Mouse (Mus musculus): Measurements from ENCODE around the gene Il10ra. TPM values are rescaled to one million over a fixed set of nuclear protein-coding genes. Genes with fewer than 3 reads are reported as not detected.

Gene Il10ra
- total RNA-seq, 4 experiments from 2014 or later: 1.1 to 2.7 (median 1.3) TPM

GRCm38 (mm10) chr9:45259065-45259464, 9.9 kb downstream of the Il10ra start:
- DNase-seq (ENCODE audit: low spot score): no peak

GRCm38 (mm10) chr9:45255967-45256366, 13.0 kb downstream of the Il10ra start:
- DNase-seq (ENCODE audit: low spot score): no peak

GRCm38 (mm10) chr9:45255431-45255830, 13.5 kb downstream of the Il10ra start:
- DNase-seq (ENCODE audit: low spot score): no peak

GRCm38 (mm10) chr9:45254605-45255004, 14.3 kb downstream of the Il10ra start:
- no peak for DNase-seq (ENCODE audit: low spot score)

- no peak for DNase-seq (ENCODE audit: low spot score)
Measured at GRCm38 (mm10) chr9:45254021-45254420, 14.9 kb downstream of the Il10ra start.

- DNase-seq (ENCODE audit: low spot score): no peak
Measured at GRCm38 (mm10) chr9:45252395-45252794, 16.6 kb downstream of the Il10ra start.

GRCm38 (mm10) chr9:45251990-45252389, 17.0 kb downstream of the Il10ra start:
- DNase-seq (ENCODE audit: low spot score): no peak

- DNase-seq (ENCODE audit: low spot score): no peak
Measured at GRCm38 (mm10) chr9:45251281-45251680, 17.7 kb downstream of the Il10ra start.

- no peak for DNase-seq (ENCODE audit: low spot score)
Measured at GRCm38 (mm10) chr9:45250306-45250705, 18.6 kb downstream of the Il10ra start.

GRCm38 (mm10) chr9:45247536-45247935, 21.4 kb downstream of the Il10ra start:
- no peak for DNase-seq (ENCODE audit: low spot score)

GRCm38 (mm10) chr9:45246060-45246459, 22.9 kb downstream of the Il10ra start:
- DNase-seq (ENCODE audit: low spot score): peak; percentile 47

GRCm38 (mm10) chr9:45245432-45245831, 23.5 kb downstream of the Il10ra start:
- DNase-seq (ENCODE audit: low spot score): peak; percentile 31

GRCm38 (mm10) chr9:45241397-45241796, 27.6 kb downstream of the Il10ra start:
- DNase-seq (ENCODE audit: low spot score): no peak

GRCm38 (mm10) chr9:45236744-45237143, 32.2 kb downstream of the Il10ra start:
- no peak for DNase-seq (ENCODE audit: low spot score)

GRCm38 (mm10) chr9:45235668-45236227, 33.2 kb downstream of the Il10ra start:
- no peak for DNase-seq (ENCODE audit: low spot score)

- no peak for DNase-seq (ENCODE audit: low spot score)
Measured at GRCm38 (mm10) chr9:45229359-45229758, 39.6 kb downstream of the Il10ra start.

GRCm38 (mm10) chr9:45221567-45221966, 47.4 kb downstream of the Il10ra start:
- peak; percentile 85 for DNase-seq (ENCODE audit: low spot score)

- no peak for DNase-seq (ENCODE audit: low spot score)
Measured at GRCm38 (mm10) chr9:45219644-45220043, 49.3 kb downstream of the Il10ra start.

- no peak for DNase-seq (ENCODE audit: low spot score)
Measured at GRCm38 (mm10) chr9:45215526-45216179, 53.3 kb downstream of the Il10ra start.

GRCm38 (mm10) chr9:45212001-45212400, 56.9 kb downstream of the Il10ra start:
- DNase-seq (ENCODE audit: low spot score): no peak

- DNase-seq (ENCODE audit: low spot score): no peak
Measured at GRCm38 (mm10) chr9:45207015-45207743, 61.8 kb downstream of the Il10ra start.

- no peak for DNase-seq (ENCODE audit: low spot score)
Measured at GRCm38 (mm10) chr9:45206121-45206520, 62.8 kb downstream of the Il10ra start.

GRCm38 (mm10) chr9:45205143-45205542, 63.8 kb downstream of the Il10ra start:
- no peak for DNase-seq (ENCODE audit: low spot score)
